Comparison of ENCODE assay signal across 22 mouse cellular contexts in genomic region chr4:129908836-129909235, GRCm38 (mm10). TPM values are rescaled to one million over a fixed set of nuclear protein-coding genes. Genes with fewer than 3 reads are reported as not detected.
DNase-seq lines count a peak whose midpoint lies in the region; ATAC-seq and TF ChIP-seq lines count a peak whose summit lies in the region.
"Had no signal": no experiment of that assay in that cellular context is flagged by ENCODE, and none has a peak within 500 bp of the region (broad histone marks: within the 10 kb centered on the region; RNA-seq: fewer than 3 reads in every experiment).

No protein-coding gene starts in this region.

- no peak for TF ChIP-seq CTCF in kidney, postnatal 0 days (IDR thresholded peaks at IDR 0.05; ENCODE audit: low read depth)
- no peak for TF ChIP-seq CTCF in spleen, adult 2 months (IDR thresholded peaks at IDR 0.05; ENCODE audit: extremely low read depth, insufficient read depth, insufficient read length, insufficient replicate concordance)

- H3K27me3 ChIP-seq in heart, embryonic 15.5 days = no peaks in the 10 kb centered on the region
- no peaks in the 10 kb centered on the region for H3K27me3 ChIP-seq in heart, embryonic 12.5 days (replicated peaks)
- no peaks in the 10 kb centered on the region for H3K27me3 ChIP-seq in kidney, postnatal 0 days (ENCODE audit: insufficient read depth, low read length)
- no peaks in the 10 kb centered on the region for H3K27me3 ChIP-seq in spleen, adult 2 months (ENCODE audit: control insufficient read depth, insufficient read depth, low read length)
- H3K27me3 ChIP-seq: embryonic facial prominence, embryonic 13.5 days; forebrain, embryonic 15.5 days; limb, embryonic 15.5 days; neural tube, embryonic 15.5 days had no signal

- no peak overlapping the region for H3K9ac ChIP-seq in heart, embryonic 15.5 days
- H3K9ac ChIP-seq in heart, embryonic 12.5 days = no peak overlapping the region
- H3K9ac ChIP-seq in kidney, postnatal 0 days (ENCODE audit: low read depth, low read length) = no peak overlapping the region
- H3K9ac ChIP-seq: embryonic facial prominence, embryonic 13.5 days; forebrain, embryonic 15.5 days; limb, embryonic 15.5 days; neural tube, embryonic 15.5 days had no signal

- no peaks in the 10 kb centered on the region for H3K36me3 ChIP-seq in heart, embryonic 15.5 days
- no peaks in the 10 kb centered on the region for H3K36me3 ChIP-seq in heart, embryonic 12.5 days
- no peaks in the 10 kb centered on the region for H3K36me3 ChIP-seq in kidney, postnatal 0 days (ENCODE audit: insufficient read depth, low read length)
- no peaks in the 10 kb centered on the region for H3K36me3 ChIP-seq in spleen, adult 2 months (ENCODE audit: control insufficient read depth, insufficient read depth, low read length)
- H3K36me3 ChIP-seq: embryonic facial prominence, embryonic 13.5 days; forebrain, embryonic 15.5 days; hindbrain, embryonic 10.5 days; limb, embryonic 15.5 days; neural tube, embryonic 15.5 days had no signal

- no peak for ATAC-seq in heart, embryonic 15.5 days (replicated peaks; ENCODE audit: insufficient number of reproducible peaks, insufficient read depth, low FRiP score, low read depth)
- ATAC-seq in heart, embryonic 12.5 days (ENCODE audit: insufficient number of reproducible peaks, low FRiP score) = no peak
- ATAC-seq in kidney, postnatal 0 days (replicated peaks; ENCODE audit: low FRiP score, low read depth) = no peak
- ATAC-seq: forebrain, embryonic 15.5 days; hindbrain, postnatal 0 days; midbrain, embryonic 16.5 days had no signal

- no peak overlapping the region for H3K4me3 ChIP-seq in heart, embryonic 15.5 days
- no peak overlapping the region for H3K4me3 ChIP-seq in heart, embryonic 12.5 days
- no peak overlapping the region for H3K4me3 ChIP-seq in kidney, postnatal 0 days (replicated peaks; ENCODE audit: low read depth, low read length)
- H3K4me3 ChIP-seq in spleen, adult 2 months (ENCODE audit: extremely low read depth, insufficient read depth, insufficient read length) = no peak overlapping the region
- H3K4me3 ChIP-seq: embryonic facial prominence, embryonic 13.5 days; forebrain, embryonic 15.5 days; hindbrain, embryonic 10.5 days; layer of hippocampus, adult 2 months; limb, embryonic 15.5 days; neural tube, embryonic 15.5 days had no signal

- WGBS in heart, embryonic 15.5 days = 52% methylated on average over 3 of the region's 3 CpGs
- 61% methylated on average over 3 of the region's 3 CpGs for WGBS in heart, embryonic 12.5 days
- WGBS in kidney, postnatal 0 days = 16% methylated on average over 3 of the region's 3 CpGs
- WGBS in spleen, adult 2 months = 25% methylated on average over 3 of the region's 3 CpGs

- no peak for TF ChIP-seq POLR2A in spleen, adult 2 months (IDR thresholded peaks at IDR 0.05; ENCODE audit: low read depth, low read length)

- peak; percentile 61 for DNase-seq in kidney, postnatal 0 days (ENCODE audit: low spot score)
- no peak for DNase-seq in kidney, adult 11 months
- no peak for DNase-seq in spleen, adult 2 months (ENCODE audit: low read depth in 1 of 2, low spot score in 2 of 2)
- no peak for DNase-seq in spleen, adult 18-20 months
- no peak for DNase-seq in MN1 (ENCODE audit: low spot score)
- no peak for DNase-seq in thymus, postnatal 0 days (ENCODE audit: low spot score)
- DNase-seq: cerebellum, postnatal 14 days; kidney, adult 8-10 months; layer of hippocampus, postnatal 36 days; lung, adult 2 months had no signal

- peak overlapping the region; percentile 1; the same call in 1 of the 2 replicates for H3K27ac ChIP-seq in heart, embryonic 15.5 days
- H3K27ac ChIP-seq in heart, embryonic 12.5 days (ENCODE audit: poor library complexity, severe bottlenecking) = no peak overlapping the region
- H3K27ac ChIP-seq in kidney, postnatal 0 days = no peak overlapping the region
- peak overlapping the region; percentile 85 for H3K27ac ChIP-seq in spleen, adult 2 months (ENCODE audit: insufficient read depth, low read length)
- H3K27ac ChIP-seq: embryonic facial prominence, embryonic 13.5 days; forebrain, embryonic 15.5 days; hindbrain, embryonic 10.5 days; hindbrain, postnatal 0 days; layer of hippocampus, adult 2 months; limb, embryonic 15.5 days; neural tube, embryonic 15.5 days had no signal

- peaks cover 26% of the 10 kb centered on the region for H3K4me1 ChIP-seq in heart, embryonic 15.5 days (replicated peaks)
- H3K4me1 ChIP-seq in heart, embryonic 12.5 days (replicated peaks) = peaks cover 39% of the 10 kb centered on the region
- peaks cover 14% of the 10 kb centered on the region for H3K4me1 ChIP-seq in kidney, postnatal 0 days (replicated peaks; ENCODE audit: insufficient read depth, low read length)
- H3K4me1 ChIP-seq in spleen, adult 2 months (ENCODE audit: control insufficient read depth, insufficient read depth, insufficient read length) = peaks cover 42% of the 10 kb centered on the region; the same call in 1 of the 2 replicates

- H3K9me3 ChIP-seq in heart, embryonic 15.5 days (replicated peaks) = no peaks in the 10 kb centered on the region
- H3K9me3 ChIP-seq in heart, embryonic 12.5 days (replicated peaks) = no peaks in the 10 kb centered on the region; the same call in 1 of the 2 replicates
- no peaks in the 10 kb centered on the region for H3K9me3 ChIP-seq in kidney, postnatal 0 days (replicated peaks; ENCODE audit: low read length)
- H3K9me3 ChIP-seq: embryonic facial prominence, embryonic 13.5 days; forebrain, embryonic 15.5 days; hindbrain, embryonic 10.5 days; limb, embryonic 15.5 days; neural tube, embryonic 15.5 days had no signal

- H3K4me2 ChIP-seq in heart, embryonic 15.5 days = no peak overlapping the region
- no peak overlapping the region for H3K4me2 ChIP-seq in heart, embryonic 12.5 days
- H3K4me2 ChIP-seq in kidney, postnatal 0 days (ENCODE audit: low read length) = no peak overlapping the region
- H3K4me2 ChIP-seq: embryonic facial prominence, embryonic 13.5 days; forebrain, embryonic 15.5 days; heart, embryonic 11.5 days; limb, embryonic 15.5 days; neural tube, embryonic 15.5 days had no signal

RNA-seq across cellular contexts. Expression of gene Spocd1, which starts 20.2 kb away (rescaled TPM):
- 0.30 and 0.31 TPM in 2 replicates for polyA plus RNA-seq in heart, embryonic 15.5 days (2015; fragmentation: Nextera tagmentation; extraction: Ambion mirVana)
- 0.33 and 0.36 TPM in 2 replicates for polyA plus RNA-seq in heart, embryonic 12.5 days (2016; fragmentation: Nextera tagmentation; extraction: Ambion mirVana)
- polyA plus RNA-seq in kidney, postnatal 0 days (2015; fragmentation: Nextera tagmentation; extraction: Ambion mirVana) = not detected in 2 replicates
- polyA plus RNA-seq in spleen, adult 2 months (2012; rRNA removed) = 0.07 and 0.11 TPM in 2 replicates
- polyA plus RNA-seq in thymus, postnatal 0 days (2015; fragmentation: Nextera tagmentation; extraction: Ambion mirVana) = 0.05 and 0.06 TPM in 2 replicates
- polyA plus RNA-seq: forebrain, embryonic 15.5 days; lung, adult 2 months; midbrain, embryonic 16.5 days; stomach, embryonic 14.5 days had no signal

Comparison
In these comparisons a context has a peak if more than half of its experiments do, and no peak if none do; other contexts are left out.
1. H3K27ac ChIP-seq: peak in heart, embryonic 15.5 days (single experiment) and spleen, adult 2 months (single experiment); none in heart, embryonic 12.5 days (single experiment) and kidney, postnatal 0 days (single experiment).